In genomic region chr11:99279986-99280385, GRCm38 (mm10) we compare ENCODE assay signal across 33 mouse cellular contexts. TPM values are rescaled to one million over a fixed set of nuclear protein-coding genes. Genes with fewer than 3 reads are reported as not detected.
A peak's percentile ranks its signal among the peaks of the same experiment; 100 is the strongest.
DNase-seq lines count a peak whose midpoint lies in the region; ATAC-seq and TF ChIP-seq lines count a peak whose summit lies in the region.
"Had no signal": no experiment of that assay in that cellular context is flagged by ENCODE, and none has a peak within 500 bp of the region (broad histone marks: within the 10 kb centered on the region; RNA-seq: fewer than 3 reads in every experiment).

No protein-coding gene starts in this region.

- no peak overlapping the region for H3K4me3 ChIP-seq in cerebellum, adult 2 months (replicated peaks; ENCODE audit: insufficient read depth, low read depth, low read length)
- no peak overlapping the region for H3K4me3 ChIP-seq in liver, embryonic 12.5 days
- H3K4me3 ChIP-seq: embryonic facial prominence, embryonic 12.5 days; embryonic facial prominence, embryonic 15.5 days; erythroblast, embryonic 14.5 days; forebrain, embryonic 12.5 days; forebrain, embryonic 15.5 days; heart, adult 2 months; heart, embryonic 10.5 days; heart, embryonic 13.5 days; hindbrain, embryonic 12.5 days; hindbrain, embryonic 15.5 days had no signal

- no peak overlapping the region for H3K4me2 ChIP-seq in liver, embryonic 12.5 days
- H3K4me2 ChIP-seq: embryonic facial prominence, embryonic 12.5 days; embryonic facial prominence, embryonic 15.5 days; forebrain, embryonic 12.5 days; forebrain, embryonic 15.5 days; heart, embryonic 13.5 days; hindbrain, embryonic 12.5 days; hindbrain, embryonic 15.5 days had no signal

- peak; percentile 55 to 81 for DNase-seq in cerebellum, adult 2 months
- DNase-seq in cerebellum, adult 8-10 months = peak; percentile 50
- DNase-seq in cerebellum, postnatal 25 days = peak; percentile 45 to 60
- DNase-seq: adrenal gland, postnatal 14 days; gastrocnemius, postnatal 10 days; gastrocnemius, postnatal 36 days; heart, adult 2 months; heart, postnatal 14 days; kidney, adult 2 months had no signal

- peaks cover 37% of the 10 kb centered on the region for H3K4me1 ChIP-seq in cerebellum, adult 2 months (ENCODE audit: control insufficient read depth, insufficient read depth, low read length)
- 0 out of 2 replicates have a peak, but pooled peaks cover 1% of the 10 kb centered on the region for H3K4me1 ChIP-seq in liver, embryonic 12.5 days
- H3K4me1 ChIP-seq: heart, embryonic 13.5 days; hindbrain, embryonic 12.5 days had no signal

- no peak overlapping the region for H3K9ac ChIP-seq in liver, embryonic 12.5 days
- H3K9ac ChIP-seq: embryonic facial prominence, embryonic 12.5 days; embryonic facial prominence, embryonic 15.5 days; forebrain, embryonic 12.5 days; forebrain, embryonic 15.5 days; heart, embryonic 13.5 days; hindbrain, embryonic 12.5 days; hindbrain, embryonic 15.5 days had no signal

- H3K9me3 ChIP-seq in liver, embryonic 12.5 days (replicated peaks) = no peaks in the 10 kb centered on the region
- H3K9me3 ChIP-seq: embryonic facial prominence, embryonic 12.5 days; embryonic facial prominence, embryonic 15.5 days; forebrain, embryonic 12.5 days; forebrain, embryonic 15.5 days; heart, embryonic 10.5 days; heart, embryonic 13.5 days; hindbrain, embryonic 12.5 days; hindbrain, embryonic 15.5 days had no signal

- WGBS in cerebellum, adult 2 months = 5% methylated on average over 5 of the region's 5 CpGs
- 57% methylated on average over 5 of the region's 5 CpGs for WGBS in liver, embryonic 12.5 days (ENCODE audit: insufficient replicate concordance)

- no peaks in the 10 kb centered on the region for H3K27me3 ChIP-seq in cerebellum, adult 2 months (ENCODE audit: control insufficient read depth, insufficient read depth, low read length)
- no peaks in the 10 kb centered on the region for H3K27me3 ChIP-seq in liver, embryonic 12.5 days (replicated peaks)
- H3K27me3 ChIP-seq: embryonic facial prominence, embryonic 12.5 days; embryonic facial prominence, embryonic 15.5 days; forebrain, embryonic 12.5 days; forebrain, embryonic 15.5 days; heart, embryonic 13.5 days; hindbrain, embryonic 12.5 days; hindbrain, embryonic 15.5 days had no signal

- H3K36me3 ChIP-seq in liver, embryonic 12.5 days = no peaks in the 10 kb centered on the region
- H3K36me3 ChIP-seq: embryonic facial prominence, embryonic 12.5 days; embryonic facial prominence, embryonic 15.5 days; forebrain, embryonic 12.5 days; forebrain, embryonic 15.5 days; heart, embryonic 10.5 days; heart, embryonic 13.5 days; hindbrain, embryonic 12.5 days; hindbrain, embryonic 15.5 days had no signal

- no peak for TF ChIP-seq POLR2A in cerebellum, adult 2 months (IDR thresholded peaks at IDR 0.05; ENCODE audit: borderline replicate concordance, insufficient read depth, low read length)

- peak overlapping the region; percentile 53; the same call in 1 of the 2 replicates for H3K27ac ChIP-seq in cerebellum, adult 2 months (ENCODE audit: insufficient read depth, low read length)
- H3K27ac ChIP-seq in liver, embryonic 12.5 days = no peak overlapping the region
- H3K27ac ChIP-seq: embryonic facial prominence, embryonic 12.5 days; embryonic facial prominence, embryonic 15.5 days; forebrain, embryonic 12.5 days; forebrain, embryonic 15.5 days; heart, adult 2 months; heart, embryonic 10.5 days; heart, embryonic 13.5 days; hindbrain, embryonic 12.5 days; hindbrain, embryonic 15.5 days had no signal

- TF ChIP-seq CTCF in cerebellum, adult 2 months (IDR thresholded peaks at IDR 0.05; ENCODE audit: borderline replicate concordance, insufficient read depth, low read depth, low read length) = no peak

- ATAC-seq in cerebellum, adult (ENCODE audit: insufficient number of reproducible peaks, low FRiP score, low TSS enrichment) = no peak
- ATAC-seq in liver, embryonic 12.5 days = no peak
- no peak for ATAC-seq in erythroblast, adult 5-6 weeks (replicated peaks; ENCODE audit: low FRiP score, poor library complexity, severe bottlenecking)
- ATAC-seq: CD4-positive, CD25-positive, alpha-beta regulatory T cell, adult 4 months; forebrain, embryonic 15.5 days; intestine, postnatal 0 days had no signal

RNA-seq across cellular contexts. Expression of gene Krt24, which starts 5.1 kb away (rescaled TPM):
- 0.44 and 0.65 TPM in 2 replicates for polyA plus RNA-seq in cerebellum, adult 2 months (2012; rRNA removed)
- polyA plus RNA-seq in liver, embryonic 12.5 days (2016; fragmentation: Nextera tagmentation; extraction: Ambion mirVana) = not detected in 2 replicates
- not detected in 2 replicates for total RNA-seq in erythroblast, adult 5-6 weeks (2015; ENCODE audit: low replicate concordance)
- not detected in 2 replicates for total RNA-seq in erythroblast, adult 5-6 weeks (2017; ENCODE audit: low replicate concordance)
- total RNA-seq: adrenal gland, adult 18-20 months; adrenal gland, postnatal 14 days; adrenal gland, postnatal 4 days; common myeloid progenitor, adult 5-6 weeks; ES-E14; gastrocnemius, postnatal 10 days; gastrocnemius, postnatal 36 days; granulocyte monocyte progenitor cell, adult 5-6 weeks; heart, adult 2 months; heart, postnatal 14 days; hematopoietic stem cell, adult 5-6 weeks had no signal
- polyA plus RNA-seq: C2C12; CD4-positive, CD25-positive, alpha-beta regulatory T cell, adult 4 months; erythroblast, embryonic 14.5 days; forebrain, embryonic 12.5 days; forebrain, embryonic 15.5 days; heart, adult 2 months; heart, embryonic 10.5 days; heart, embryonic 13.5 days; heart, embryonic 16.5 days; hindbrain, embryonic 12.5 days; intestine, embryonic 14.5 days; kidney, adult 2 months; kidney, embryonic 14.5 days had no signal

RNA-seq across cellular contexts. Expression of gene Krt222, which starts 36.1 kb away (rescaled TPM):
- 37.8 and 39.9 TPM in 2 replicates for polyA plus RNA-seq in cerebellum, adult 2 months (2012; rRNA removed)
- polyA plus RNA-seq in liver, embryonic 12.5 days (2016; fragmentation: Nextera tagmentation; extraction: Ambion mirVana) = 0.04 and 0.08 TPM in 2 replicates
- total RNA-seq in erythroblast, adult 5-6 weeks (2015; ENCODE audit: low replicate concordance) = not detected in 2 replicates
- total RNA-seq in erythroblast, adult 5-6 weeks (2017; ENCODE audit: low replicate concordance) = 0.28 TPM in 1 of 2 replicates, not detected in the other
- total RNA-seq: common myeloid progenitor, adult 5-6 weeks; granulocyte monocyte progenitor cell, adult 5-6 weeks; hematopoietic stem cell, adult 5-6 weeks had no signal
- polyA plus RNA-seq: C2C12 had no signal

RNA-seq across cellular contexts. Expression of gene Krt25, which starts 42.8 kb away (rescaled TPM):
- 7.0 and 7.2 TPM in 2 replicates for polyA plus RNA-seq in cerebellum, adult 2 months (2012; rRNA removed)
- polyA plus RNA-seq in liver, embryonic 12.5 days (2016; fragmentation: Nextera tagmentation; extraction: Ambion mirVana) = not detected in 2 replicates
- not detected in 2 replicates for total RNA-seq in erythroblast, adult 5-6 weeks (2015; ENCODE audit: low replicate concordance)
- not detected in 2 replicates for total RNA-seq in erythroblast, adult 5-6 weeks (2017; ENCODE audit: low replicate concordance)
- total RNA-seq: adrenal gland, adult 18-20 months; adrenal gland, postnatal 14 days; adrenal gland, postnatal 4 days; common myeloid progenitor, adult 5-6 weeks; ES-E14; gastrocnemius, postnatal 36 days; granulocyte monocyte progenitor cell, adult 5-6 weeks; heart, adult 2 months; heart, postnatal 14 days; hematopoietic stem cell, adult 5-6 weeks had no signal
- polyA plus RNA-seq: C2C12; CD4-positive, CD25-positive, alpha-beta regulatory T cell, adult 4 months; embryonic facial prominence, embryonic 12.5 days; erythroblast, embryonic 14.5 days; heart, adult 2 months; heart, embryonic 10.5 days; heart, embryonic 13.5 days; hindbrain, embryonic 12.5 days; kidney, embryonic 14.5 days had no signal

RNA-seq across cellular contexts. Expression of gene Smarce1, which starts 49.2 kb away (rescaled TPM):
- 63.3 and 67.1 TPM in 2 replicates for polyA plus RNA-seq in cerebellum, adult 2 months (2012; rRNA removed)
- 114 and 115 TPM in 2 replicates for polyA plus RNA-seq in liver, embryonic 12.5 days (2016; fragmentation: Nextera tagmentation; extraction: Ambion mirVana)
- 70.0 and 77.8 TPM in 2 replicates for total RNA-seq in erythroblast, adult 5-6 weeks (2015; ENCODE audit: low replicate concordance)
- total RNA-seq in erythroblast, adult 5-6 weeks (2017; ENCODE audit: low replicate concordance) = 133 and 177 TPM in 2 replicates

RNA-seq across cellular contexts. Expression of gene Krt26, which starts 57.8 kb away (rescaled TPM):
- 0.14 and 0.15 TPM in 2 replicates for polyA plus RNA-seq in cerebellum, adult 2 months (2012; rRNA removed)
- not detected in 2 replicates for polyA plus RNA-seq in liver, embryonic 12.5 days (2016; fragmentation: Nextera tagmentation; extraction: Ambion mirVana)
- not detected in 2 replicates for total RNA-seq in erythroblast, adult 5-6 weeks (2015; ENCODE audit: low replicate concordance)
- total RNA-seq in erythroblast, adult 5-6 weeks (2017; ENCODE audit: low replicate concordance) = not detected in 2 replicates
- total RNA-seq: adrenal gland, adult 18-20 months; adrenal gland, postnatal 14 days; adrenal gland, postnatal 4 days; common myeloid progenitor, adult 5-6 weeks; ES-E14; gastrocnemius, postnatal 10 days; gastrocnemius, postnatal 36 days; granulocyte monocyte progenitor cell, adult 5-6 weeks; heart, adult 2 months; heart, postnatal 14 days; hematopoietic stem cell, adult 5-6 weeks had no signal
- polyA plus RNA-seq: C2C12; CD4-positive, CD25-positive, alpha-beta regulatory T cell, adult 4 months; embryonic facial prominence, embryonic 12.5 days; erythroblast, embryonic 14.5 days; forebrain, embryonic 12.5 days; forebrain, embryonic 15.5 days; heart, adult 2 months; heart, embryonic 10.5 days; heart, embryonic 13.5 days; heart, embryonic 16.5 days; intestine, postnatal 0 days; kidney, adult 2 months; kidney, embryonic 14.5 days had no signal

Comparison
In these comparisons a context has a peak if more than half of its experiments do, and no peak if none do; other contexts are left out.
1. RNA of gene Krt222, which starts 36.1 kb away (polyA plus RNA-seq): 37.8 to 39.9 TPM in cerebellum, adult 2 months; 0.04 to 0.08 TPM in liver, embryonic 12.5 days; every median in the first group is over 10 times any median in the second.
2. Peak in every context shown above with its lines, with median percentiles within 50 percentile points of each other: DNase-seq.